Mouse (Mus musculus): Measurements from ENCODE around the gene Plg. TPM values are rescaled to one million over a fixed set of nuclear protein-coding genes. Genes with fewer than 3 reads are reported as not detected.

Gene Plg
- total and polyA plus RNA-seq, 3 experiments = not detected

DNA sequence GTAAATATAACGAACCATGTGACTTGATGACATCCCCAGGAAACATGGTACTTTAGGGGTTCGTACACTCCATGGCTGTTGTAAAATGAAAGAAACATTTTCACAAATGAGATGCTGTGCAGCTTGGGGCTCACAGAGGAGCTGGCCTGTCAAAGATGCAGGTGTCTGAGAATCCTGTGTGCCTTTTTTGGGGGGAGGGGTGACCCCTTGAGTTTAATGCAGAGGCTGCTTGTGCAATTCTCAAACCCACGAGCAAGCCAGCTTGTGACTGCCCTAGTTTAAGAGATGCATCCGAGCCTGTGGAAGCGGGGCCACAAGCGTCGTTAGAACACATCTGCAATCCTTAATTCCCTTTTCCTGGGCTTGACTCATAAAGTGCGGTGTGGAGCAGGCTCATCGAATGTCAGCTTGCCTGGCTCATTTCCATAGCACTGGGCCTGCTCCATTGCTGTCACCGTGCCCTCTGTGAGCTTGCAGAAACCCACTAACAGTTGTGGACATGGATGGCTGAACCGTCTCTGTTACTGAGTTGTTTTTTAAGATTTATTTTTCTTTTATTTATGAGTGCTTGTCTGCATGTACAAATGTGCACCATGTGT lies 31.0 kb downstream of the Plg start:
- no peaks in the 10 kb centered on the region for H3K79me2 ChIP-seq (replicated peaks; ENCODE audit: control insufficient read depth, extremely low read depth, insufficient read depth, poor library complexity, severe bottlenecking)
- no peak overlapping the region for H3K9ac ChIP-seq (ENCODE audit: insufficient read depth, low read depth)
- no peak overlapping the region for H3K27ac ChIP-seq (ENCODE audit: insufficient read depth, low read depth)
- H3K36me3 ChIP-seq (replicated peaks in 1 of 2; ENCODE audit: control insufficient read depth in 1 of 2, insufficient read depth in 1 of 2, low read length in 1 of 2) = no peaks in the 10 kb centered on the region
- no peak overlapping the region for H3K4me2 ChIP-seq (ENCODE audit: insufficient read depth, low read depth, poor library complexity, severe bottlenecking)
- in situ Hi-C loops (cut with MboI; ENCODE audit: low pct_ligation_motif_present, low pct_unique_long_range_greater_than_20kb, low sequenced_read_pairs) = no loop called here
- H3K27me3 ChIP-seq (replicated peaks) = peaks cover 22% of the 10 kb centered on the region
- TF ChIP-seq GABPA (IDR thresholded peaks at IDR 0.05; ENCODE audit: insufficient replicate concordance, low read depth, low read length) = no peak
- TF ChIP-seq ELF1 (IDR thresholded peaks at IDR 0.05; ENCODE audit: low read depth, low read length) = no peak
- TF ChIP-seq CHD1 (IDR thresholded peaks at IDR 0.05; ENCODE audit: low read depth, low read length) = no peak
- TF ChIP-seq JUND (conservative IDR thresholded peaks at IDR 0.05; ENCODE audit: low read depth, low read length) = no peak
- no peak for TF ChIP-seq POLR2A (IDR thresholded peaks at IDR 0.05; ENCODE audit: low read depth, low read length)
- no peak for TF ChIP-seq SIN3A (IDR thresholded peaks at IDR 0.05; ENCODE audit: low read length)
- TF ChIP-seq ZC3H11A (IDR thresholded peaks at IDR 0.05; ENCODE audit: low read depth, low read length) = no peak
- TF ChIP-seq MYC (IDR thresholded peaks at IDR 0.05; ENCODE audit: low read depth, low read length) = no peak
- TF ChIP-seq MAFK (IDR thresholded peaks at IDR 0.05; ENCODE audit: insufficient replicate concordance, low read length) = no peak
- no peak for TF ChIP-seq MEF2A (IDR thresholded peaks at IDR 0.05; ENCODE audit: borderline replicate concordance, low read depth, low read length)
- TF ChIP-seq NRF1 (IDR thresholded peaks at IDR 0.05; ENCODE audit: low read depth, low read length) = no peak
- TF ChIP-seq RCOR1 (conservative IDR thresholded peaks at IDR 0.05; ENCODE audit: low read depth, low read length) = no peak
- TF ChIP-seq BHLHE40 (IDR thresholded peaks at IDR 0.05; ENCODE audit: low read depth, low read length) = no peak
- no peak for TF ChIP-seq SMC3 (IDR thresholded peaks at IDR 0.05; ENCODE audit: low read depth, low read length)
- TF ChIP-seq UBTF (IDR thresholded peaks at IDR 0.05; ENCODE audit: low read depth, low read length) = no peak
- TF ChIP-seq ETS1 (conservative IDR thresholded peaks at IDR 0.05; ENCODE audit: low read depth, low read length) = no peak
- DNase-seq (ENCODE audit: extremely low read depth) = no peak
- dilution Hi-C loops (cut with MboI; ENCODE audit: extremely low pct_ligation_motif_present, extremely low pct_unique_long_range_greater_than_20kb, low sequenced_read_pairs) = no loop called here
- peaks cover 0 to 6% of the 10 kb centered on the region in 2 experiments; a peak in 1 of 4 replicates for H3K4me1 ChIP-seq (ENCODE audit: control insufficient read depth in 1 of 2, insufficient read depth in 2 of 2)
- no peak overlapping the region for H3K4me3 ChIP-seq (replicated peaks in 1 of 3; ENCODE audit: low read depth in 2 of 3, low read length in 2 of 3, poor library complexity in 1 of 3)
- H3K9me3 ChIP-seq (replicated peaks; ENCODE audit: low read length) = peaks cover 7% of the 10 kb centered on the region

DNA sequence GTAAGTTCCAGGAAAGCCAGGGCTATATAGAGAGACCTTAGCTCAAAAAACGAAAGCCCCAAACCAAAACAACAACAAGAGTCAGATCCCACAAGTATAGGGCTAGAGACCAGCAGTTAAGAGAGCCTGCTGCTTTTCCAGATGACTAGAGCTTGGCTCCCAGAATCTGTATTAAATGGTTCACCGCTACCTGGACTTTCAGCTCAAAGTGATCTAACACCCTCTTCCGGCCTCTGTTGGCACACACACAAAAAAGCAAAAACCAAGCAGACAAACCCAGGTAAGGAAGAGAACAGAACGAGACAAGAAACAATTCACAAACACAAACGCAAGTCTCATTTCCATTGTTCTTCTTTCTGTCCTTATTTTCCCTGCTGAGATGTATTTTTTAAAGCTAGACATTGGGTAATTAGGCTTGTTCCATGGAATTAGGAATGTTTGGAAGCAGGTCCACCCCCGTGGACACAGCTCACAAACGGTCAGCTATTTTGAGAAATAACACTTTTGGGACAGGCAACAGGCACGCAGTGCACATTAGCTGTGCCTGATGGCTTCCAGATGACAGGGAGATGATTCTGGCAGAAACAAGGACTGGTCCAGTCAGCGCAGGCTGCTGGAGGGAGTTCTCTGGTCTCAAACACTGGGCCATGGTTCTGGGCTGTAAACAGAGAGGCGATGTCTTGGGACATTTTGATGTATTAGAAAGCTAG lies 33.9 kb downstream of the Plg start:
- Histone ChIP-seq H3K36me3 (replicated peaks in 1 of 2; ENCODE audit: control insufficient read depth in 1 of 2, insufficient read depth in 1 of 2, low read length in 1 of 2) (no peaks in the 10 kb centered on the region), H3K4me1 (ENCODE audit: control insufficient read depth in 1 of 2, insufficient read depth in 2 of 2) (peaks cover 0 to 10% of the 10 kb centered on the region in 2 experiments; a peak in 2 of 4 replicates), H3K27me3 (replicated peaks) (peaks cover 18% of the 10 kb centered on the region), H3K9ac (ENCODE audit: insufficient read depth, low read depth) (no peak overlapping the region), H3K27ac (ENCODE audit: insufficient read depth, low read depth) (no peak overlapping the region), H3K9me3 (replicated peaks; ENCODE audit: low read length) (peaks cover 4% of the 10 kb centered on the region), H3K79me2 (replicated peaks; ENCODE audit: control insufficient read depth, extremely low read depth, insufficient read depth, poor library complexity, severe bottlenecking) (no peaks in the 10 kb centered on the region), H3K4me2 (ENCODE audit: insufficient read depth, low read depth, poor library complexity, severe bottlenecking) (no peak overlapping the region; the same call in 1 of the 2 replicates), H3K4me3 (replicated peaks in 1 of 3; ENCODE audit: low read depth in 2 of 3, low read length in 2 of 3, poor library complexity in 1 of 3) (no peak overlapping the region)
- in situ Hi-C loops (cut with MboI; ENCODE audit: low pct_ligation_motif_present, low pct_unique_long_range_greater_than_20kb, low sequenced_read_pairs) (loop anchor here (10.0 kb wide), 1 partner anchor 252 kb away; no protein-coding TSS in a partner anchor), dilution Hi-C loops (cut with MboI; ENCODE audit: extremely low pct_ligation_motif_present, extremely low pct_unique_long_range_greater_than_20kb, low sequenced_read_pairs) (no loop called here)
- DNase-seq (ENCODE audit: extremely low read depth) = no peak
- TF ChIP-seq JUND (conservative IDR thresholded peaks at IDR 0.05; ENCODE audit: low read depth, low read length) = no peak
- TF ChIP-seq SMC3 (IDR thresholded peaks at IDR 0.05; ENCODE audit: low read depth, low read length) = no peak
- no peak for TF ChIP-seq ZC3H11A (IDR thresholded peaks at IDR 0.05; ENCODE audit: low read depth, low read length)
- no peak for TF ChIP-seq CHD1 (IDR thresholded peaks at IDR 0.05; ENCODE audit: low read depth, low read length)
- TF ChIP-seq TBP (conservative IDR thresholded peaks at IDR 0.05; ENCODE audit: low read depth, low read length) = no peak
- no peak for TF ChIP-seq MYC (IDR thresholded peaks at IDR 0.05; ENCODE audit: low read depth, low read length)
- no peak for TF ChIP-seq MEF2A (IDR thresholded peaks at IDR 0.05; ENCODE audit: borderline replicate concordance, low read depth, low read length)
- no peak; the same call in 1 of the 2 replicates for TF ChIP-seq RAD21 (IDR thresholded peaks at IDR 0.05; ENCODE audit: low read depth, low read length)
- TF ChIP-seq ZKSCAN1 (IDR thresholded peaks at IDR 0.05; ENCODE audit: borderline replicate concordance, low read depth, low read length) = no peak
- TF ChIP-seq UBTF (IDR thresholded peaks at IDR 0.05; ENCODE audit: low read depth, low read length) = no peak
- TF ChIP-seq HCFC1 (IDR thresholded peaks at IDR 0.05; ENCODE audit: low read depth, low read length) = no peak
- no peak for TF ChIP-seq ETS1 (conservative IDR thresholded peaks at IDR 0.05; ENCODE audit: low read depth, low read length)
